Mouse (Mus musculus): ENCODE results near the gene Tsg101. TPM values are rescaled to one million over a fixed set of nuclear protein-coding genes. Genes with fewer than 3 reads are reported as not detected.
"Not testable (repeated sequence)": the region's sequence is repeated elsewhere in the genome, so short reads cannot be mapped to it uniquely, and the experiment has no call there.

Gene Tsg101
- polyA plus RNA-seq, 1 experiment = 352 TPM

DNA sequence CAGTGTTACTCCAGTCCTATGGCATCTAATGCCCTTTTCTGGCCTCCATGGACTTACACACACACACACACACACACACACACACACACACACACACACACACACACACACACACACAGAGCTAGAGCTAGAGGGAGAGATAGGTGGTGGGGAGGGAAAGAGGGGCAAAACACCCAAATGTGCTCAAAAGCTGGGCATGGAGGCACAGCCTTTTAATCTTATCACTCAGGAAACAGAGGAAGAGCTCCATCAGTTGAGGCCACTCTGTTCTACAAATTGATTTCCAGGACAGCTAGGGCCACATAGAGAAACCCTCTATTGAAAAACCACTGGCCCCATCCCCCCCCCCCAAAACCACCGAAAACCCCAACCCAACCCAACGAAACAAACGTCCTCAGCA is 36.5 kb downstream of the Tsg101 start:
- H3K4me3 ChIP-seq (ENCODE audit: insufficient read depth, low read depth, low read length) = no peak overlapping the region
- 90% methylated on average over 3 of the region's 3 CpGs for WGBS
- no peaks in the 10 kb centered on the region for H3K4me1 ChIP-seq (ENCODE audit: control insufficient read depth, insufficient read depth, low read length)
- no peak for TF ChIP-seq POLR2A (IDR thresholded peaks at IDR 0.05; ENCODE audit: insufficient read depth, low read depth, low read length)
- no peak for TF ChIP-seq CTCF (IDR thresholded peaks at IDR 0.05; ENCODE audit: insufficient read depth, low read depth, low read length)
- H3K27ac ChIP-seq (ENCODE audit: insufficient read depth, low read depth, low read length) = no peak overlapping the region

DNA sequence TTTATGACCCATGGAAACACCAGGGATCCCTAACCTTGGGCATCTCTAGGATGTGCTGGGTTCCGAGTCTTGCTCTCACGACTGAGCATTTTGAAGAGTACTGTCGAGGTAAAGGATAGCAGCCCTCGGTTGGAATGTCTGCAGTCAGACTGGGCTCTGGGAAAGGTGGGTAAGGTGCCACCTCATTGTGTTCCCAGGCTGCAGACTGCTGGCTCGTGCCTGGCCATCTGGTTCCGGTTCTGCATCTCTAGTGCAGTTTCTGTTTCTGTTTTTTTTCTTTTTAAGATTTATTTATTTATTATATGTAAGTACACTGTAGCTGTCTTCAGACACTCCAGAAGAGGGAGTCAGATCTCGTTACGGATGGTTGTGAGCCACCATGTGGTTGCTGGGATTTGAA is 37.8 kb downstream of the Tsg101 start:
- H3K27ac ChIP-seq (ENCODE audit: insufficient read depth, low read depth, low read length); H3K4me3 ChIP-seq (ENCODE audit: insufficient read depth, low read depth, low read length): not testable (repeated sequence)
- 84% methylated on average over 8 of the region's 8 CpGs for WGBS

DNA sequence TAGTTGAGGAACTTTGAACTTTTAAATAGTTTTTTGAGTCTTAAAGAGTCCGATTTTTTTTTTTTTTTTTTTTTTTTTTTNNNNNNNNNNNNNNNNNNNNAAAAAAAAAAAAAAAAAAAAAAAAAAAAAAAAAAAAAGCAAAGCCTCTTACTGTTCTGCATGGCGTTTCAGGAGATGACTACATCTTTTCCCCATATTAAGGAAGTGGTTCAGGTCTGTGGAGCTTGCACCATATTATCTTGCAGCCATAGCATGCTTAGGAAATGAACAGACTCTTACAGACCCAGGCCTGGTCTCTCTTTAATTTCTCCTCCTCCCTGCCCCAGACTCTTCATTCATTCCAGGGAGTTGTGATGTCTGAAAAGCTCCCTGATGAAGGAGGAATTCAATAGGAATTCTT is 38.8 kb downstream of the Tsg101 start:
- TF ChIP-seq CTCF (IDR thresholded peaks at IDR 0.05; ENCODE audit: insufficient read depth, low read depth, low read length) = no peak
- TF ChIP-seq POLR2A (IDR thresholded peaks at IDR 0.05; ENCODE audit: insufficient read depth, low read depth, low read length) = no peak
- no peak overlapping the region for H3K4me3 ChIP-seq (ENCODE audit: insufficient read depth, low read depth, low read length)
- WGBS = 89% methylated on average over 2 of the region's 2 CpGs
- H3K27ac ChIP-seq (ENCODE audit: insufficient read depth, low read depth, low read length) = no peak overlapping the region
- no peaks in the 10 kb centered on the region for H3K4me1 ChIP-seq (ENCODE audit: control insufficient read depth, insufficient read depth, low read length)

More for the DNA sequence above, 37.8 kb downstream of the Tsg101 start:
- not testable (repeated sequence) for H3K4me1 ChIP-seq (ENCODE audit: control insufficient read depth, insufficient read depth, low read length)

DNA sequence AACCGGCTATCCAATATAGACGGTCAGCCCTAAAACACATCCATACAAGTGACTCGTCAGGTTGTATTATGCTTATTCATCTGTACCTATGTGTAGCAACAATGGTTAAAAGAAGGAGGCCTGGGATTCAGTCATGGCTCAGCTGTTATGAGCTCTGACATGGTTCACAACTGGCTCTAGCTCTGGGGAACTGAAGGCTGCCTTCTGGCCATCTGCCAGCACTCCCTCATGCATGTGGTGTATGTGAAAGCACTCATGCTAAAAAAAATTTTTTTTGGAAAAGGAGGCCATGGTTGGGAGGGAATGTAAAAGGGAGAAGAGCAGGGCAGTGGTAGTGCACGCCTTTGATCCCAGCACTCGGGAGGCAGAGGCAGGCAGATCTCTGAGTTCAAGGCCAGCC is 39.9 kb downstream of the Tsg101 start:
- WGBS = 94% methylated on average over 5 of the region's 5 CpGs
- TF ChIP-seq POLR2A (IDR thresholded peaks at IDR 0.05; ENCODE audit: insufficient read depth, low read depth, low read length) (no peak), CTCF (IDR thresholded peaks at IDR 0.05; ENCODE audit: insufficient read depth, low read depth, low read length) (no peak)
- Histone ChIP-seq H3K27ac (ENCODE audit: insufficient read depth, low read depth, low read length) (no peak overlapping the region), H3K4me3 (ENCODE audit: insufficient read depth, low read depth, low read length) (no peak overlapping the region), H3K4me1 (ENCODE audit: control insufficient read depth, insufficient read depth, low read length) (no peaks in the 10 kb centered on the region)

DNA sequence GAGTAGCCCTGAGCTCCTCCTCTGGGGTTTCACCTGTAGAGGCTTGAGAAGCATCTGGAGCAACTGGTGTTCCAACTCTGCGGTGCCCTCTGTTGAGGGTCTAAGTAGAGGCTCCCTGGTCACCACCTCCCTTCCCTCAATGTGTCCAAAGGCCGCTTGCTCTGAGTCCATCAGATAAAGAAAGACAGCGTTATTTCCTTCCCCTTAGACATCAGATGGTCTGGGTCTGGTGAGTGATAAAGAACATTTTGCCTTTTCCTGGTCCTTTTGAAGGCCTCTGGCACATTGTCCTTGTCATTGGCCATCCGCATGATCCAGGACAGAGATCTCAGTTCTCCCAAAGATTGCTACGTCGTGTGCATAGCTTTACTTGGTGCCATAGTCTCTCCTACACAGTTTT is 42.5 kb downstream of the Tsg101 start:
- no peaks in the 10 kb centered on the region for H3K4me1 ChIP-seq (ENCODE audit: control insufficient read depth, insufficient read depth, low read length)
- 83% methylated on average over 6 of the region's 6 CpGs for WGBS
- H3K27ac ChIP-seq (ENCODE audit: insufficient read depth, low read depth, low read length) = no peak overlapping the region
- H3K4me3 ChIP-seq (ENCODE audit: insufficient read depth, low read depth, low read length) = no peak overlapping the region
- TF ChIP-seq POLR2A (IDR thresholded peaks at IDR 0.05; ENCODE audit: insufficient read depth, low read depth, low read length) (no peak), CTCF (IDR thresholded peaks at IDR 0.05; ENCODE audit: insufficient read depth, low read depth, low read length) (no peak)

DNA sequence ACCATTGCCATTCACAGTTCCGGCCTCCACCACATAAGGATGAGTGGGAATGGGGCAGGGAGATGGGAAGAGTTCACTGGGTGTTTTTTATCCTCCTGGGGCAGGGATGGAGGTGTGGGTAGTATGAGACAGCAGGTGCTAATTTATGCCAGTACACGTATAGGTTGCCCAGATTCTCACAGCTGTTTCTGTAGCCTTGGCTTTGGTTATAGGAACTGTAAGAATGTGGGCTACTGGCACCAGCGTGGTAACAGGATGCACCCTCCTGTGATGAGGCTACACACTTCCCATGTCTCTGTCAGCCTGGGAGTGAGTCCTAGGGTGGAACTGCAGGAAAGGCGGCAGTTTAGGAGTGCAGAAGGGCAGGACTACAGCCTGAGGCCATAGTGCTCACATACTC is 42.9 kb downstream of the Tsg101 start:
- Histone ChIP-seq H3K27ac (ENCODE audit: insufficient read depth, low read depth, low read length) (no peak overlapping the region), H3K4me3 (ENCODE audit: insufficient read depth, low read depth, low read length) (no peak overlapping the region), H3K4me1 (ENCODE audit: control insufficient read depth, insufficient read depth, low read length) (no peaks in the 10 kb centered on the region)
- 67% methylated on average over 4 of the region's 4 CpGs for WGBS
- TF ChIP-seq POLR2A (IDR thresholded peaks at IDR 0.05; ENCODE audit: insufficient read depth, low read depth, low read length) = no peak
- no peak for TF ChIP-seq CTCF (IDR thresholded peaks at IDR 0.05; ENCODE audit: insufficient read depth, low read depth, low read length)

DNA sequence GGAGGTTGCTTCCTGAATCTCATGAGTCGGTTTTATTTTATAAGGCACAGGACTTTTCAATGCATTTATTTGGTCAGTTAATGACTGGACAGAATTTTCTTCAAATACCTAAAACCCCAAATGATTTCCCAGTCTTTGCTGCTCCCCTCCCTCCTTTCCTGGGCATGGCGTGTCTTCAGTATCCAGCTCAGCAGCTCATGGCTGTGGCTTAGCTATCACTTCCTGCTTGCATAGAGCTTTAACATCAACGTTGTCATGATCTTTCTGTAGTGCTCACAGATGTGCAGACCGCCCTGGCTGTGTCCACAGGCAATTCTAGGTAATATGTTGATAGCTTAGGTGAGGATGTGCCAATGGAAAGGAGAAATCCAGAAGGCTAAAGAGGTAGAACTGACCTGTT is 47.8 kb downstream of the Tsg101 start:
- no peak overlapping the region for H3K4me3 ChIP-seq (ENCODE audit: insufficient read depth, low read depth, low read length)
- no peaks in the 10 kb centered on the region for H3K4me1 ChIP-seq (ENCODE audit: control insufficient read depth, insufficient read depth, low read length)
- 80% methylated on average over 4 of the region's 4 CpGs for WGBS
- no peak for TF ChIP-seq CTCF (IDR thresholded peaks at IDR 0.05; ENCODE audit: insufficient read depth, low read depth, low read length)
- TF ChIP-seq POLR2A (IDR thresholded peaks at IDR 0.05; ENCODE audit: insufficient read depth, low read depth, low read length) = no peak
- no peak overlapping the region for H3K27ac ChIP-seq (ENCODE audit: insufficient read depth, low read depth, low read length)

DNA sequence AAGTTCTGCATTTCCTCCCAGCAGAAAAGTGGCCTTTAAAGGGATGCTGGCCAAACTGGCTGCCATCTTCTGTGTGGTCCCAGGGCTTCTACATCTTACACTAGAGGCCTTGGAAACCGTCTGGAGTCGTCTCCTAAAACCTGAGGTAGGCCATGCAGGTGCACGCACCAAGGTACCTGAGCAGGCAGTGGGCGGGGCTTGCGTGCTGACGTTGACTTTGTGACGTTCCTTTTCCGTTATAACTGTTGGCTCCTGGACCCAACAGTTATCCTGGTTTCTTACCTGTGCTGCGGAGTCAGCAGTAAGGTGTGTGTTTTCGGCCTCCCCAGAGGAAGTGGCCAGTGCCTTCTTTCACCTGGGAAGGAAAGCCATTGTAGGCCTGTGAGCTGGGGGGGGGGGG is 58.8 kb downstream of the Tsg101 start, which contains the start of gene Ldhc:
Ldhc (plus strand) TSS at position 208 of the 400 bp plus-strand sequence.
- Histone ChIP-seq H3K27ac (ENCODE audit: insufficient read depth, low read depth, low read length) (no peak within 1 kb of the TSS), H3K4me3 (ENCODE audit: insufficient read depth, low read depth, low read length) (no peak within 1 kb of the TSS), H3K4me1 (ENCODE audit: control insufficient read depth, insufficient read depth, low read length) (0 out of 2 replicates have a peak, but pooled peaks cover 4% of the 10 kb centered on the region)
- TF ChIP-seq POLR2A (IDR thresholded peaks at IDR 0.05; ENCODE audit: insufficient read depth, low read depth, low read length) = no peak
- no peak for TF ChIP-seq CTCF (IDR thresholded peaks at IDR 0.05; ENCODE audit: insufficient read depth, low read depth, low read length)
- 48% methylated on average over 10 of the region's 10 CpGs for WGBS

DNA sequence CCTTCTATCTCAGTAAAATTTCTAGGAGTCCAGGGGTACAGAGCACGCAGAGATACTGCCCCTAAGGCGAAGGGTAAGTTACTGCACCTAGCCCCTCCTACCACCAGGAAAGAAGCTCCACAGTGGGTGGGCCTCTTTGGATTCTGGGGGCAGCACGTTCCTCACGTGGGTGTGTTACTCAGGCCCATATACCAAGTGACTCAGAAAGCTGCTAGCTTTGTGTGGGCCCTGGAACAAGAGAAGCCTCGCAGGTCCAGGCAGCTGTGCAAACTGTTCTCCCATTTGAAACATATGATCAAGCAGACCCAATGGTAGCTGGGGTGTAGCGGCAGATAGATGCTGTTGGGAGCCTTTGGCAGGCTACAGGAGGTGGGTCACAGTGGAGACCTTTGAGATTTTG is 60.7 kb downstream of the Tsg101 start:
- TF ChIP-seq POLR2A (IDR thresholded peaks at IDR 0.05; ENCODE audit: insufficient read depth, low read depth, low read length) (no peak), CTCF (IDR thresholded peaks at IDR 0.05; ENCODE audit: insufficient read depth, low read depth, low read length) (no peak)
- 51% methylated on average over 6 of the region's 6 CpGs for WGBS
- Histone ChIP-seq H3K27ac (ENCODE audit: insufficient read depth, low read depth, low read length) (no peak overlapping the region), H3K4me1 (ENCODE audit: control insufficient read depth, insufficient read depth, low read length) (0 out of 2 replicates have a peak, but pooled peaks cover 4% of the 10 kb centered on the region), H3K4me3 (ENCODE audit: insufficient read depth, low read depth, low read length) (no peak overlapping the region)

DNA sequence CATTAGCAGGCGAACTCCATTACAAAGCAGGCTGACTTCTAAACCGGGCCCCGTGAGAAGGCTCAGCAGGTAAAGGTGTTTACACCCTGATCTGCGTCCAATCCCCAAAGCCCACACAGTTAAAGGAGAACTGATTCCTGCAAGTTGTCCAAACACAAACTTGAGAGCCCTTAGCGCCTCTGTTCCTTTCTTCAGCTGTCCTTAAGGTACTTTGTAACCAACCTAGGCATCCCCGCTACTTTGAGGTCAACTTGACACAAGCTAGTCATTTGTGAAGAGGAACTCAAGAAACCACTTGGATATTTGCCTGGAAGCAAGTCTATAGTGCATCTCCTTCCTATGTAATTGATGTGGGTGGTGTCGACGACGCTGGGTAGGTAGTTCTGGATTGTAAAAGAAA is 62.3 kb downstream of the Tsg101 start:
- H3K27ac ChIP-seq (ENCODE audit: insufficient read depth, low read depth, low read length) = no peak overlapping the region
- H3K4me3 ChIP-seq (ENCODE audit: insufficient read depth, low read depth, low read length) = no peak overlapping the region
- H3K4me1 ChIP-seq (ENCODE audit: control insufficient read depth, insufficient read depth, low read length) = 0 out of 2 replicates have a peak, but pooled peaks cover 4% of the 10 kb centered on the region
- TF ChIP-seq CTCF (IDR thresholded peaks at IDR 0.05; ENCODE audit: insufficient read depth, low read depth, low read length) (no peak), POLR2A (IDR thresholded peaks at IDR 0.05; ENCODE audit: insufficient read depth, low read depth, low read length) (no peak)
- WGBS = 81% methylated on average over 9 of the region's 9 CpGs

Measured in olfactory bulb, adult 2 months (tissue).